In the genomic region with DNA sequence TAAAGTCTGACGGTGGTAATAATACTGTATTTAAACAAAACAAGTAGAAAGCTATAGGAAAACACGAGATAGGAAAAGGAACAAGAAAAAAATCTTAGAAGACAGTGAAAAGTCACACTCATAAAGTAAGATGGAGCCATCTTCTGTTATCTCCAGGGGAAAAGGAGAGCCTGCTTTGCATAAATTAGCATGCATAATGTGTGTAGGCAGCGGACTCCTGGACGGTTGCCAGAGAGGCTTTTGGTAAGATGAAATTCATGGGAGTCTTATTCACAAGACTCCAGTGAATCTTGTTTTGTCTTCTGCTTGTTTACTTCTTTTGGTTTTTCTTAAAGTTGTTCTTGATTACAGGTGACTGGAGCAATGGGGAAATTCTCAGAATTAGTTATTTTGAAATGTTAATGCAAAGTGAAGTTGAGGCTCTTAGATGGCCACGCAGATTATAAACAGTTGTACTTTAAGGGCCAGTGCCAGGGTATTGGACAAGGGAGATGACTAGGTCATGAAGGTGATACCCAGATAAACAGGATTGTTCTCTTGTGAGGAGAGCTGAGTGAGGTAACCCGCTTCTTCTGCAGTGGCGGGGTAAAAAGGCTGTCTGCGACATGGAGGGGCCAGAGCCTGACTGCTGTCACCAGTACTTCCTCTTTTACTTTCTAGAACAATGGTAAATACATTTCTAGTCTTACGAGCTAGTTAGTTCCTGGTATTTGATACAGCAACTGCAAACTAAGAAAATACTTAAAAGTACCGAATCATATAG, we compare ENCODE assay signal across 9 mouse cellular contexts. TPM values are rescaled to one million over a fixed set of nuclear protein-coding genes. Genes with fewer than 3 reads are reported as not detected.
DNase-seq lines count a peak whose midpoint lies in the region; ATAC-seq and TF ChIP-seq lines count a peak whose summit lies in the region.
"Had no signal": no experiment of that assay in that cellular context is flagged by ENCODE, and none has a peak within 500 bp of the region (broad histone marks: within the 10 kb centered on the region; RNA-seq: fewer than 3 reads in every experiment).

No protein-coding gene starts in this region.

- ATAC-seq in lung, embryonic 15.5 days (ENCODE audit: borderline replicate concordance, extremely low read depth, low FRiP score, low TSS enrichment), result no peak
- ATAC-seq in neutrophil, adult 5-6 weeks (ENCODE audit: extremely low read depth, insufficient number of reproducible peaks, low FRiP score, poor library complexity, severe bottlenecking), result peak; percentile 89

- H3K36me3 ChIP-seq in lung, embryonic 15.5 days, result no peaks in the 10 kb centered on the region
- no peaks in the 10 kb centered on the region for H3K36me3 ChIP-seq in heart, embryonic 10.5 days

- DNase-seq in lung, postnatal 10 days, result no peak
- DNase-seq in brain, embryonic 14.5 days (ENCODE audit: low read depth), result peak; percentile 95
- peak; percentile 59 for DNase-seq in induced T-regulatory cell, adult 2 months (ENCODE audit: low read depth)
- DNase-seq in heart, embryonic 10.5 days (ENCODE audit: low spot score), result no peak
- no peak for DNase-seq in urinary bladder, adult 2 months (ENCODE audit: low spot score)
- DNase-seq in cerebellum, adult 9-11 months, result no peak

- peak overlapping the region; percentile 22; the same call in 1 of the 2 replicates for H3K27ac ChIP-seq in lung, embryonic 15.5 days
- no peak overlapping the region for H3K27ac ChIP-seq in heart, embryonic 10.5 days
- H3K27ac ChIP-seq: macrophage had no signal

- 68% methylated on average over 10 of the region's 10 CpGs for WGBS in lung, embryonic 15.5 days
- whole genome bisulfite sequencing in heart, embryonic 10.5 days, result 78% methylated on average over 10 of the region's 10 CpGs

- TF ChIP-seq POLR2A in brain, embryonic 14.5 days (IDR thresholded peaks at IDR 0.05; ENCODE audit: borderline replicate concordance, extremely low read depth, insufficient read depth, insufficient read length, poor library complexity, severe bottlenecking), result no peak

- no peak overlapping the region for H3K4me3 ChIP-seq in lung, embryonic 15.5 days
- H3K4me3 ChIP-seq in heart, embryonic 10.5 days, result no peak overlapping the region

- H3K9ac ChIP-seq in lung, embryonic 15.5 days, result no peak overlapping the region

- no peak for TF ChIP-seq CTCF in brain, embryonic 14.5 days (IDR thresholded peaks at IDR 0.05; ENCODE audit: borderline replicate concordance, extremely low read depth, insufficient read depth, insufficient read length)

- H3K9me3 ChIP-seq in lung, embryonic 15.5 days, result no peaks in the 10 kb centered on the region
- no peaks in the 10 kb centered on the region for H3K9me3 ChIP-seq in heart, embryonic 10.5 days

- no peaks in the 10 kb centered on the region for H3K27me3 ChIP-seq in lung, embryonic 15.5 days
- H3K27me3 ChIP-seq in heart, embryonic 10.5 days (ENCODE audit: insufficient read depth, poor library complexity, severe bottlenecking), result no peaks in the 10 kb centered on the region

- H3K4me1 ChIP-seq in lung, embryonic 15.5 days, result no peaks in the 10 kb centered on the region
- H3K4me1 ChIP-seq in heart, embryonic 10.5 days, result no peaks in the 10 kb centered on the region

- H3K4me2 ChIP-seq in lung, embryonic 15.5 days, result no peak overlapping the region

RNA-seq across cellular contexts. Expression of a gene that starts 57.1 kb away (rescaled TPM):
- polyA plus RNA-seq in lung, embryonic 15.5 days (2015; fragmentation: Nextera tagmentation; extraction: Ambion mirVana), result 5.9 and 6.9 TPM in 2 replicates
- polyA plus RNA-seq in brain, embryonic 14.5 days (2012; rRNA removed), result 13.4 and 21.4 TPM in 2 replicates
- 4.9 and 6.1 TPM in 2 replicates for total RNA-seq in neutrophil, adult 5-6 weeks (2017)
- 5.8 and 7.1 TPM in 2 replicates for polyA plus RNA-seq in heart, embryonic 10.5 days (2016; fragmentation: Nextera tagmentation; extraction: Ambion mirVana)
- 6.7 and 10.3 TPM in 2 replicates for polyA plus RNA-seq in urinary bladder, adult 2 months (2012; rRNA removed)

Comparison
In these comparisons a context has a peak if more than half of its experiments do, and no peak if none do; other contexts are left out.
1. DNase-seq: peak in brain, embryonic 14.5 days (single experiment) and induced T-regulatory cell, adult 2 months (single experiment); none in lung, postnatal 10 days (single experiment), heart, embryonic 10.5 days (single experiment), urinary bladder, adult 2 months (single experiment) and cerebellum, adult 9-11 months (single experiment).